Mouse (Mus musculus) intestine, embryonic 16.5 days (tissue): ENCODE measurements around the gene Bod1l. TPM values are rescaled to one million over a fixed set of nuclear protein-coding genes. Genes with fewer than 3 reads are reported as not detected.

Experiments used
- ATAC-seq: fragments of 200-750 bp; cut with Nextera tagmentation; 2 replicates; pipeline ENCODE4 v1.8.0; 2017; ENCODE audit warnings: moderate TSS enrichment, moderate library complexity
- H3K27ac ChIP-seq: fragments of 300-500 bp; sonication (generic); 2 replicates; pipeline ENCODE4 v1.5.1; 2014; ENCODE audit warnings: mild to moderate bottlenecking, low read length
- H3K27me3 ChIP-seq: fragments of 300-500 bp; sonication (generic); replicated peaks from 2 replicates; pipeline ENCODE4 v1.6.1; 2014; ENCODE audit warnings: low read length, control low read depth, mixed read lengths; ENCODE audit not compliant: control insufficient read depth, insufficient read depth
- H3K36me3 ChIP-seq: fragments of 300-500 bp; sonication (generic); 2 replicates; pipeline ENCODE4 v1.6.1; 2014; ENCODE audit warnings: low read length, control low read depth; ENCODE audit not compliant: control insufficient read depth, insufficient read depth
- H3K4me1 ChIP-seq: fragments of 300-500 bp; sonication (generic); 2 replicates; pipeline ENCODE4 v1.6.1; 2014; ENCODE audit warnings: low read length, control low read depth, mixed read lengths; ENCODE audit not compliant: control insufficient read depth, insufficient read depth
- H3K4me2 ChIP-seq: fragments of 300-500 bp; sonication (generic); 2 replicates; pipeline ENCODE4 v1.6.1; 2014; ENCODE audit warnings: low read depth, low read length, control low read depth
- H3K4me3 ChIP-seq: fragments of 300-500 bp; sonication (generic); 2 replicates; pipeline ENCODE4 v1.5.1; 2014; ENCODE audit warnings: mild to moderate bottlenecking, low read length
- H3K9ac ChIP-seq: fragments of 300-500 bp; sonication (generic); 2 replicates; pipeline ENCODE4 v1.6.1; 2014; ENCODE audit warnings: low read depth, low read length
- H3K9me3 ChIP-seq: fragments of 300-500 bp; sonication (generic); 2 replicates; pipeline ENCODE4 v1.6.1; 2016; ENCODE audit warnings: low read length, control low read depth; ENCODE audit not compliant: control insufficient read depth
- WGBS: fragments of 180-500 bp; shearing (Covaris S2); extraction: QIAGEN DNeasy Blood & Tissue Kit; methylation state at CpG from one replicate; pipeline ENCODE4 v1.1.7; 2014; 5-methylcytosine and 5-hydroxymethylcytosine counted together
- polyA plus RNA-seq: library from polyadenylated mRNA; unstranded; fragments of >200 nt; fragmentation: Nextera tagmentation; extraction: Ambion mirVana; gene quantifications from 2 replicates; pipeline ENCODE4 v1.2.1, GENCODE M21; 2015

Bod1l gene
- polyA plus RNA-seq, 1 experiment from 2014 or later, result 8.3 TPM

- ATAC-seq, result no peak
- peaks cover 3% of the 10 kb centered on the region; the same call in 1 of the 2 replicates for H3K4me1 ChIP-seq
- H3K36me3 ChIP-seq, result no peaks in the 10 kb centered on the region
- WGBS, result 8% methylated on average over 23 of the region's 23 CpGs
- no peaks in the 10 kb centered on the region for H3K9me3 ChIP-seq
- H3K27ac ChIP-seq, result no peak overlapping the region
- H3K27me3 ChIP-seq, result peaks cover 64% of the 10 kb centered on the region
- H3K4me2 ChIP-seq, result peak overlapping the region; percentile 37; the same call in 1 of the 2 replicates
- H3K4me3 ChIP-seq, result no peak overlapping the region
- H3K9ac ChIP-seq, result no peak overlapping the region
These were observed 88.6 kb downstream of the Bod1l start for GRCm38 (mm10) chr5:41755373-41755960.

GRCm38 (mm10) chr5:41754836-41755235, 89.3 kb downstream of the Bod1l start:
- Histone ChIP-seq H3K9ac (0 out of 2 replicates have a peak overlapping the region, but pooled peaks have one; percentile 19), H3K27ac (no peak overlapping the region), H3K4me1 (peaks cover 3% of the 10 kb centered on the region; the same call in 1 of the 2 replicates), H3K27me3 (peaks cover 64% of the 10 kb centered on the region), H3K4me3 (peak overlapping the region; percentile 22), H3K36me3 (no peaks in the 10 kb centered on the region), H3K4me2 (peak overlapping the region; percentile 37), H3K9me3 (no peaks in the 10 kb centered on the region)
- WGBS, result 3% methylated on average over 16 of the region's 16 CpGs
- no peak for ATAC-seq

GRCm38 (mm10) chr5:41754226-41754775, 89.8 kb downstream of the Bod1l start:
- H3K4me2 ChIP-seq, result peak overlapping the region; percentile 37
- 0 out of 2 replicates have a peak overlapping the region, but pooled peaks have one; percentile 19 for H3K9ac ChIP-seq
- peak overlapping the region; percentile 22 for H3K4me3 ChIP-seq
- no peak for ATAC-seq
- 9% methylated on average over 17 of the region's 17 CpGs for WGBS
- peaks cover 3% of the 10 kb centered on the region; the same call in 1 of the 2 replicates for H3K4me1 ChIP-seq
- no peaks in the 10 kb centered on the region for H3K9me3 ChIP-seq
- peaks cover 60% of the 10 kb centered on the region for H3K27me3 ChIP-seq
- no peak overlapping the region for H3K27ac ChIP-seq
- no peaks in the 10 kb centered on the region for H3K36me3 ChIP-seq

- H3K27ac ChIP-seq, result no peak overlapping the region
- H3K9me3 ChIP-seq, result no peaks in the 10 kb centered on the region
- H3K9ac ChIP-seq, result no peak overlapping the region
- H3K36me3 ChIP-seq, result no peaks in the 10 kb centered on the region
- H3K27me3 ChIP-seq, result peaks cover 51% of the 10 kb centered on the region
- peaks cover 3% of the 10 kb centered on the region; the same call in 1 of the 2 replicates for H3K4me1 ChIP-seq
- WGBS, result 40% methylated on average over 4 of the region's 4 CpGs
- no peak for ATAC-seq
- no peak overlapping the region for H3K4me2 ChIP-seq
- no peak overlapping the region for H3K4me3 ChIP-seq
These were observed 91.4 kb downstream of the Bod1l start for GRCm38 (mm10) chr5:41752721-41753120.

GRCm38 (mm10) chr5:41744898-41745780, 99.0 kb downstream of the Bod1l start:
- no peak for ATAC-seq
- WGBS, result 11% methylated on average over 12 of the region's 15 CpGs
- Histone ChIP-seq H3K27ac (no peak overlapping the region), H3K36me3 (no peaks in the 10 kb centered on the region), H3K9ac (no peak overlapping the region), H3K27me3 (peaks cover 15% of the 10 kb centered on the region; the same call in 1 of the 2 replicates), H3K4me3 (no peak overlapping the region), H3K4me1 (no peaks in the 10 kb centered on the region), H3K4me2 (no peak overlapping the region), H3K9me3 (no peaks in the 10 kb centered on the region)

GRCm38 (mm10) chr5:41744234-41744633, 99.9 kb downstream of the Bod1l start:
- no peak overlapping the region for H3K4me2 ChIP-seq
- H3K4me3 ChIP-seq, result no peak overlapping the region
- WGBS, result 18% methylated on average over 7 of the region's 7 CpGs
- peaks cover 13% of the 10 kb centered on the region; the same call in 1 of the 2 replicates for H3K27me3 ChIP-seq
- no peaks in the 10 kb centered on the region for H3K9me3 ChIP-seq
- ATAC-seq, result no peak
- no peaks in the 10 kb centered on the region for H3K4me1 ChIP-seq
- no peak overlapping the region for H3K9ac ChIP-seq
- H3K27ac ChIP-seq, result no peak overlapping the region
- no peaks in the 10 kb centered on the region for H3K36me3 ChIP-seq

GRCm38 (mm10) chr5:41738817-41739216, 105.3 kb downstream of the Bod1l start:
- 67% methylated on average over 6 of the region's 6 CpGs for WGBS
- no peaks in the 10 kb centered on the region for H3K4me1 ChIP-seq
- H3K9me3 ChIP-seq, result no peaks in the 10 kb centered on the region
- H3K27ac ChIP-seq, result no peak overlapping the region
- 0 out of 2 replicates have a peak, but pooled peaks cover 3% of the 10 kb centered on the region for H3K27me3 ChIP-seq
- H3K36me3 ChIP-seq, result no peaks in the 10 kb centered on the region
- H3K4me3 ChIP-seq, result no peak overlapping the region
- H3K4me2 ChIP-seq, result no peak overlapping the region
- no peak overlapping the region for H3K9ac ChIP-seq
- ATAC-seq, result no peak
